Mouse (Mus musculus) MEL (cell line): ENCODE data around the gene Gm49383. TPM values are rescaled to one million over a fixed set of nuclear protein-coding genes. Genes with fewer than 3 reads are reported as not detected.

Experiments used
- DNase-seq: peaks from one replicate; pipeline ENCODE4 v3.0.0; 2011; ENCODE audit warnings: low read depth, low spot score
- H3K27ac ChIP-seq: 2 replicates; pipeline ENCODE4 v1.5.1; 2012; ENCODE audit warnings: low read depth, mild to moderate bottlenecking, control low read depth, low read length, moderate library complexity; ENCODE audit not compliant: control insufficient read depth
- H3K27me3 ChIP-seq, 2 experiments: fragments of 150-350 bp in 1 of 2; sonication (generic) in 1 of 2; 2 replicates each; pipeline ENCODE4 v1.6.1; 2012; ENCODE audit warnings: low read length in 2 of 2, mild to moderate bottlenecking in 2 of 2, improper control_type of control experiment in 1 of 2, moderate library complexity in 1 of 2; ENCODE audit not compliant: insufficient read depth in 2 of 2, control insufficient read depth in 1 of 2
- H3K36me3 ChIP-seq, 2 experiments: 2 replicates each; pipeline ENCODE4 v1.6.1; 2012 to 2014; ENCODE audit warnings: low read length in 2 of 2, improper control_type of control experiment in 1 of 2, inconsistent platforms in 1 of 2, mild to moderate bottlenecking in 1 of 2; ENCODE audit not compliant: insufficient read depth in 2 of 2, control insufficient read depth in 1 of 2
- H3K4me1 ChIP-seq, 2 experiments: fragments of 150-350 bp in 1 of 2; sonication (generic) in 1 of 2; 2 replicates each; pipeline ENCODE4 v1.6.1; 2012; ENCODE audit warnings: low read length in 2 of 2, improper control_type of control experiment in 1 of 2, mild to moderate bottlenecking in 1 of 2; ENCODE audit not compliant: insufficient read depth in 2 of 2, control insufficient read depth in 1 of 2
- H3K4me3 ChIP-seq, 2 experiments: fragments of 150-350 bp in 1 of 2; sonication (generic) in 1 of 2; 2 replicates each; pipeline ENCODE4 v1.5.1; 2012; ENCODE audit warnings: low read depth in 2 of 2, low read length in 2 of 2, mild to moderate bottlenecking in 2 of 2, moderate library complexity in 2 of 2, control low read depth in 1 of 2, improper control_type of control experiment in 1 of 2; ENCODE audit not compliant: control insufficient read depth in 1 of 2, insufficient read depth in 1 of 2
- H3K79me2 ChIP-seq: 2 replicates; pipeline ENCODE4 v1.6.1; 2012; ENCODE audit warnings: mild to moderate bottlenecking, low read length, moderate library complexity; ENCODE audit not compliant: control insufficient read depth, poor library complexity, insufficient read depth
- H3K9ac ChIP-seq: 2 replicates; pipeline ENCODE4 v1.6.1; 2012; ENCODE audit warnings: low read depth, mild to moderate bottlenecking, control low read depth, low read length, moderate library complexity; ENCODE audit not compliant: control insufficient read depth, poor library complexity, severe bottlenecking
- H3K9me3 ChIP-seq: fragments of 150-350 bp; sonication (generic); replicated peaks from 2 replicates; pipeline ENCODE4 v1.6.1; 2012; ENCODE audit warnings: mild to moderate bottlenecking, low read length, improper control_type of control experiment, moderate library complexity; ENCODE audit not compliant: insufficient read depth
- CTCF ChIP-seq, 3 experiments: IDR thresholded peaks in 2 of 3; conservative IDR thresholded peaks in 1 of 3; 2 replicates each; pipeline ENCODE4 v1.5.1; 2011 to 2012; ENCODE audit warnings: low read length in 3 of 3, low read depth in 2 of 3, mild to moderate bottlenecking in 2 of 3, improper control_type of control experiment in 1 of 3, inconsistent platforms in 1 of 3, mixed read lengths in 1 of 3, moderate library complexity in 1 of 3; ENCODE audit not compliant: control insufficient read depth in 1 of 3, insufficient read depth in 1 of 3, poor library complexity in 1 of 3, severe bottlenecking in 1 of 3
- E2F4 ChIP-seq: IDR thresholded peaks from 2 replicates; pipeline ENCODE4 v1.6.1; 2011; ENCODE audit warnings: low read depth, low read length, improper control_type of control experiment, borderline replicate concordance
- ETS1 ChIP-seq: IDR thresholded peaks from 2 replicates; pipeline ENCODE4 v1.6.1; 2012; ENCODE audit warnings: low read depth, mild to moderate bottlenecking, inconsistent platforms, low read length, improper control_type of control experiment, moderate library complexity
- GATA1 ChIP-seq: IDR thresholded peaks from 2 replicates; pipeline ENCODE4 v1.6.1; 2011; ENCODE audit warnings: low read depth, low read length, improper control_type of control experiment
- JUND ChIP-seq: IDR thresholded peaks from 2 replicates; pipeline ENCODE4 v1.6.1; 2011; ENCODE audit warnings: low read depth, mild to moderate bottlenecking, improper control_type of control experiment, low read length
- MAX ChIP-seq: IDR thresholded peaks from 2 replicates; pipeline ENCODE4 v1.6.1; 2011; ENCODE audit warnings: low read length, improper control_type of control experiment
- MEF2A ChIP-seq: IDR thresholded peaks from 2 replicates; pipeline ENCODE4 v1.6.1; 2014; ENCODE audit warnings: low read depth, mild to moderate bottlenecking, inconsistent platforms, low read length, improper control_type of control experiment; ENCODE audit not compliant: poor library complexity, insufficient replicate concordance, severe bottlenecking; ENCODE audit errors: extremely low read depth
- MYB ChIP-seq: IDR thresholded peaks from 2 replicates; pipeline ENCODE4 v1.6.1; 2011; ENCODE audit warnings: mild to moderate bottlenecking, low read depth, low read length, improper control_type of control experiment
- NRF1 ChIP-seq: IDR thresholded peaks from 2 replicates; pipeline ENCODE4 v1.6.1; 2014; ENCODE audit warnings: low read depth, mild to moderate bottlenecking, inconsistent platforms, low read length, improper control_type of control experiment, moderate library complexity; ENCODE audit not compliant: poor library complexity, insufficient read depth, severe bottlenecking
- POLR2A ChIP-seq, 2 experiments: IDR thresholded peaks; 2 replicates each; pipeline ENCODE4 v1.6.1; 2011 to 2012; ENCODE audit warnings: low read length in 2 of 2, mild to moderate bottlenecking in 2 of 2, control low read depth in 1 of 2, improper control_type of control experiment in 1 of 2, low read depth in 1 of 2, moderate library complexity in 1 of 2; ENCODE audit not compliant: control insufficient read depth in 1 of 2, insufficient read depth in 1 of 2, poor library complexity in 1 of 2
- POLR2AphosphoS2 ChIP-seq: IDR thresholded peaks from 2 replicates; pipeline ENCODE4 v1.6.1; 2011; ENCODE audit warnings: low read length, improper control_type of control experiment
- RAD21 ChIP-seq: IDR thresholded peaks from 2 replicates; pipeline ENCODE4 v1.6.1; 2011; ENCODE audit warnings: mild to moderate bottlenecking, low read depth, low read length, improper control_type of control experiment
- RCOR1 ChIP-seq: IDR thresholded peaks from 2 replicates; pipeline ENCODE4 v1.6.1; 2012; ENCODE audit warnings: low read depth, mild to moderate bottlenecking, inconsistent platforms, low read length, improper control_type of control experiment
- SIN3A ChIP-seq: IDR thresholded peaks from 2 replicates; pipeline ENCODE4 v1.6.1; 2012; ENCODE audit warnings: low read length, improper control_type of control experiment, inconsistent platforms
- TAL1 ChIP-seq: IDR thresholded peaks from 2 replicates; pipeline ENCODE4 v1.6.1; 2012; ENCODE audit warnings: mild to moderate bottlenecking, inconsistent platforms, low read length, moderate library complexity, mixed read lengths
- TBP ChIP-seq: IDR thresholded peaks from 2 replicates; pipeline ENCODE4 v1.8.0; 2011; ENCODE audit warnings: low read depth, low read length, improper control_type of control experiment
- USF2 ChIP-seq, 2 experiments: IDR thresholded peaks; 2 replicates each; pipeline ENCODE4 v1.6.1; 2011 to 2012; ENCODE audit warnings: improper control_type of control experiment in 2 of 2, low read length in 2 of 2, borderline replicate concordance in 1 of 2, inconsistent platforms in 1 of 2, low read depth in 1 of 2, mild to moderate bottlenecking in 1 of 2; ENCODE audit not compliant: insufficient read depth in 1 of 2
- ZC3H11A ChIP-seq: IDR thresholded peaks from 2 replicates; pipeline ENCODE4 v1.6.1; 2012; ENCODE audit warnings: low read depth, mild to moderate bottlenecking, inconsistent platforms, low read length, improper control_type of control experiment
- ZKSCAN1 ChIP-seq: IDR thresholded peaks from 2 replicates; pipeline ENCODE4 v1.6.1; 2012; ENCODE audit warnings: low read depth, mild to moderate bottlenecking, inconsistent platforms, low read length, improper control_type of control experiment, moderate library complexity
- ZMIZ1 ChIP-seq: IDR thresholded peaks from 2 replicates; pipeline ENCODE4 v1.6.1; 2012; ENCODE audit warnings: low read depth, mild to moderate bottlenecking, inconsistent platforms, low read length, improper control_type of control experiment, moderate library complexity
- polyA plus RNA-seq, 2 experiments: library from polyadenylated mRNA; stranded (reverse) in 1 of 2; unstranded in 1 of 2; fragments of >175 nt in 1 of 2; fragments of >200 nt in 1 of 2; gene quantifications; 2 replicates each; pipeline versions ENCODE4 v1.2.1 to v1.2.4; 2012; ENCODE audit warnings: low replicate concordance in 2 of 2, low read depth in 1 of 2; ENCODE audit not compliant: insufficient read length in 2 of 2, insufficient read depth in 1 of 2, missing spikeins in 1 of 2
- total RNA-seq: library from RNA; depleted of rRNA; stranded (reverse); fragments of 300-350 nt; gene quantifications from 2 replicates; pipeline ENCODE4 v1.2.3, GENCODE M21; 2012

Gm49383 gene
- total and polyA plus RNA-seq, 3 experiments = 27.5 to 28.8 TPM; not detected in 1

DNA sequence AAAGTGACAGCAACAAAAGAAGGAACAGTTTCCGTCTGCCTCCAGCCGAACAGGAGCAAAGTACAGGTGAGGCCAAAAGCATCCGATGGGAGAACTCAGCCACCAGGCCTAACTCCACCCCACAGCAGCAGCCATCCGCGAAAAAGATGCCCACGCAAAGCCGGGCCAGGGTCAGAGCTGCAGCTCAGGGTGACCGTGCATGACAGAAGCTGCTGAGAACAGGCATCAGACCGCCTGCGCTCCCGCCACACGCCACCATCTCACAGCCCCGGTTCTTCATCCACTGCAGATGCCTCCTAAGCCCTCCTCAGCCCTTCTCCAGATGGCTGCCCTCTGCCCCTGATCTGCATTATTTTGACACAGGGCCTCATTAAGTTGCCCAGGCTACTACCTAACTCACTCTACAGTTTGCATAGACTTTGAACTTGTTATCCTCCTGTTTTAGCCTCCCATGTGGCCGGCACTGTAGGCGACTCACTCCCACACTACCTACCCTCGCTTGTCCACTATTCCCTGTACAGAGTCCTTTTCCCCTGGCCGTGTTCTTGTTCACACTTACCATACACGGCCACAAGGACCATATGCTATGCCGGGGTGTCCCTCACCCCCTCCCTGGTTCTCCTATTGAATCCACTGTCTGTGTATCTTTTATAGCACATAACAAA, 23.8 kb upstream of the Gm49383 start:
- H3K27ac ChIP-seq = no peak overlapping the region
- H3K36me3 ChIP-seq = no peaks in the 10 kb centered on the region; a peak in 2 of 4 replicates

DNA sequence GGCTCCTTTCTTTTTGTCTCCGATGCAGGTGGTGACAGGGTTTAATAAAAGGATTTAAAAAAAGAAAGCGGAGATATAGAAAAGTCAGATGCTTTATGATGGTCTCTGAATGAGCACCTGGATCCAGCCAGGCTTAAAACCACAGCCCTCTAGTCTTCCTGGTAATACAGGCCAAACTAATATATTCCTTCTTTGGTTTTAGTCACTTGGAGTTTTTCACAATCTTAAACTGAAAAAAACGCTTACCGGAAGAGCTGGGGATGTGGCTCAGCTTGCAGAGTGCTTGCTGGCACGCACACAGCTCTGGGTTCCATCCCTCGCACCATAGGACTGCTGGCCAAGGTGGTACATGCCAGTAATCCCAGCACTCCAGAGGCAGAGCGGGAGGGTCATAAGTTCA, 19.7 kb upstream of the Gm49383 start:
- Histone ChIP-seq H3K9ac (no peak overlapping the region), H3K27me3 (no peaks in the 10 kb centered on the region), H3K4me1 (no peaks in the 10 kb centered on the region), H3K9me3 (no peaks in the 10 kb centered on the region), H3K4me3 (no peak overlapping the region), H3K36me3 (no peaks in the 10 kb centered on the region; a peak in 2 of 4 replicates), H3K27ac (no peak overlapping the region), H3K79me2 (no peaks in the 10 kb centered on the region)
- DNase-seq = no peak
- no peak for TF ChIP-seq GATA1
- TF ChIP-seq NRF1 = no peak
- no peak for TF ChIP-seq SIN3A
- TF ChIP-seq ZKSCAN1 = no peak
- TF ChIP-seq POLR2AphosphoS2 = no peak
- no peak for TF ChIP-seq ETS1
- TF ChIP-seq MEF2A = no peak
- no peak for TF ChIP-seq POLR2A (IDR thresholded peaks at IDR 0.05; ENCODE audit: control insufficient read depth in 1 of 2, insufficient read depth in 1 of 2, low read depth in 1 of 2, low read length in 2 of 2, poor library complexity in 1 of 2)
- no peak for TF ChIP-seq USF2 (IDR thresholded peaks at IDR 0.05; ENCODE audit: borderline replicate concordance in 1 of 2, insufficient read depth in 1 of 2, low read depth in 1 of 2, low read length in 2 of 2)
- no peak for TF ChIP-seq MAX
- TF ChIP-seq CTCF (IDR thresholded peaks at IDR 0.05 in 2 of 3, conservative IDR thresholded peaks at IDR 0.05 in 1 of 3; ENCODE audit: control insufficient read depth in 1 of 3, insufficient read depth in 1 of 3, low read depth in 2 of 3, low read length in 3 of 3, poor library complexity in 1 of 3, severe bottlenecking in 1 of 3) = no peak
- TF ChIP-seq E2F4 = no peak
- TF ChIP-seq ZMIZ1 = no peak
- no peak for TF ChIP-seq MYB
- TF ChIP-seq RCOR1 = no peak

More for the DNA sequence above, 23.8 kb upstream of the Gm49383 start:
- no peaks in the 10 kb centered on the region for H3K79me2 ChIP-seq
- H3K4me3 ChIP-seq = no peak overlapping the region
- no peak for TF ChIP-seq E2F4
- no peak for TF ChIP-seq RAD21
- TF ChIP-seq RCOR1 = no peak
- no peak for TF ChIP-seq TAL1
- no peak for TF ChIP-seq ZC3H11A
- TF ChIP-seq TBP = no peak
- TF ChIP-seq JUND = no peak
- TF ChIP-seq, all 39 proteins: peak for 0
- H3K27me3 ChIP-seq = no peaks in the 10 kb centered on the region
- H3K9me3 ChIP-seq = no peaks in the 10 kb centered on the region
- no peak for DNase-seq
- H3K9ac ChIP-seq = no peak overlapping the region
- H3K4me1 ChIP-seq = no peaks in the 10 kb centered on the region
